Mouse (Mus musculus) olfactory bulb, adult 2 months (tissue): Measurements from ENCODE around the gene Mdn1. TPM values are rescaled to one million over a fixed set of nuclear protein-coding genes. Genes with fewer than 3 reads are reported as not detected.

Experiments
- H3K27ac ChIP-seq: fragments of 200-500 bp; 2 replicates; pipeline ENCODE4 v1.5.1; 2012; ENCODE audit warnings: low read depth, low read length; ENCODE audit not compliant: insufficient read depth
- H3K4me1 ChIP-seq: fragments of 200-500 bp; 2 replicates; pipeline ENCODE4 v1.6.1; 2012; ENCODE audit warnings: low read length; ENCODE audit not compliant: control insufficient read depth, insufficient read depth
- H3K4me3 ChIP-seq: fragments of 200-500 bp; 2 replicates; pipeline ENCODE4 v1.5.1; 2012; ENCODE audit warnings: mild to moderate bottlenecking, low read depth, low read length, moderate library complexity; ENCODE audit not compliant: insufficient read depth
- CTCF ChIP-seq: fragments of 200-500 bp; IDR thresholded peaks from 2 replicates; pipeline ENCODE4 v1.5.1; 2012; ENCODE audit warnings: low read depth, mild to moderate bottlenecking, low read length, moderate library complexity; ENCODE audit not compliant: insufficient read depth
- POLR2A ChIP-seq: fragments of 200-500 bp; IDR thresholded peaks from 2 replicates; pipeline ENCODE4 v1.6.1; 2012; ENCODE audit warnings: mild to moderate bottlenecking, low read depth, low read length, moderate library complexity; ENCODE audit not compliant: insufficient read depth
- WGBS: fragments of 180-500 bp; shearing (Covaris S2); methylation state at CpG from one replicate; pipeline ENCODE4 v1.1.7; 2018; 5-methylcytosine and 5-hydroxymethylcytosine counted together
- polyA plus RNA-seq: library from polyadenylated mRNA; stranded (reverse); fragments of >200 nt; gene quantifications from 2 replicates; pipeline ENCODE4 v1.2.4, GENCODE M21; 2012; ENCODE audit warnings: low replicate concordance; ENCODE audit not compliant: missing spikeins, insufficient read depth, insufficient read length

The Mdn1 gene
- polyA plus RNA-seq, 1 experiment, result 22.4 TPM

GRCm38 (mm10) chr4:32674025-32674424, 17.1 kb downstream of the Mdn1 start:
- TF ChIP-seq POLR2A, result no peak
- no peak for TF ChIP-seq CTCF
- Histone ChIP-seq H3K27ac (no peak overlapping the region), H3K4me1 (no peaks in the 10 kb centered on the region), H3K4me3 (no peak overlapping the region)
- 87% methylated on average over 2 of the region's 2 CpGs for WGBS

- H3K4me1 ChIP-seq, result no peaks in the 10 kb centered on the region
- H3K4me3 ChIP-seq, result no peak overlapping the region
- H3K27ac ChIP-seq, result no peak overlapping the region
- TF ChIP-seq POLR2A, result no peak
- TF ChIP-seq CTCF, result no peak
- 95% methylated on average over 3 of the region's 3 CpGs for whole genome bisulfite sequencing
These were observed 20.6 kb downstream of the Mdn1 start for GRCm38 (mm10) chr4:32677471-32677870.

- no peak for TF ChIP-seq POLR2A
- TF ChIP-seq CTCF, result no peak
- H3K4me1 ChIP-seq, result no peaks in the 10 kb centered on the region
- no peak overlapping the region for H3K4me3 ChIP-seq
- 79% methylated on average over 3 of the region's 3 CpGs for WGBS
- H3K27ac ChIP-seq, result no peak overlapping the region
These were observed 23.9 kb downstream of the Mdn1 start for GRCm38 (mm10) chr4:32680843-32681242.

- no peak for TF ChIP-seq POLR2A
- no peak for TF ChIP-seq CTCF
- Histone ChIP-seq H3K4me3 (no peak overlapping the region), H3K27ac (no peak overlapping the region), H3K4me1 (no peaks in the 10 kb centered on the region)
- WGBS, result 40% methylated on average over 4 of the region's 4 CpGs
These were observed 25.6 kb downstream of the Mdn1 start for GRCm38 (mm10) chr4:32682471-32682870.

DNA sequence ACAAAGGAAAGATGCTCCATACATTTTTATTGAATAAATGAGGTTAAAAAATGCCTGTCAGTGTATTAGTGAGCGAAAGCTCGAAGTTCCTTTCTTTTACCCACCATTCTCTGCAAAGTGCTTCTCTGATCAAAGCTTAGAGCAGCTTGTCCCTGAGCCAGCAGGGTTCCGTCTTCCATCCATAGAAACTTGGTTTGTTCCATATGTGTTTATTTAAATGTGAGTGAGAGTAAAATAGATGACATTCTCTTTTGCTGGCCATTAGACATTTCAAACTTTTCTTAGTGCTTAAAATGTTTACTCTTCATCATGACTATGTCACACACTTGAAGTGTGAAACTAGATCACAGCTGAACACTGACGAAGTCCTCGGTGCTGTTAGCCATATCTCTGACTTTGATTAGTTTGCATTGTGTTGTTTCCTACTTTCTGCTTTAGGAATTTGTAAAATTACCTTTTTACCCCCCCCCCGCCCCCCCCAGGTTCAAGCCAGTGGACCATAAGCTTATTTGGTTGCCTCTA, 26.2 kb downstream of the Mdn1 start:
- no peak for TF ChIP-seq POLR2A
- TF ChIP-seq CTCF, result no peak
- Histone ChIP-seq H3K4me1 (no peaks in the 10 kb centered on the region), H3K4me3 (no peak overlapping the region), H3K27ac (no peak overlapping the region)
- 86% methylated on average over 6 of the region's 6 CpGs for WGBS

DNA sequence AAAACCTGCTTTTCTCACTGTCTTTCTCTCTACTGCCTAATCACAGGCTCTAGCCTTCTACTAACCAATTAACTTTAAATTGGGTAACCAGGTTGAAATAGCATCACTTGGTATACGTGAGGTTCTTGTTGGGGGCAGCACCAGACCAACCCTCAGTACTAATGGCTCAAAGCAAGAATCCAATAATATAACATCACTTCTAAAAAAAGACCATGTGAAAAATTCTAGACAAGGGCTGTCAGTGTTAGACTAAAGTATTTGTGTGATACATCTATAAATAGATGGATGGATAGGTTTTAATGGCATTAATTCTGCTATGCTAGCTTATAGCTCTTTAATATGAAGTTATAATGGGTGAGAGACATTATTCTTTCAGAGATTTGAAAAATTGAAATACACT, 60.8 kb downstream of the Mdn1 start:
- TF ChIP-seq CTCF (no peak), POLR2A (no peak)
- Histone ChIP-seq H3K27ac (no peak overlapping the region), H3K4me1 (no peaks in the 10 kb centered on the region), H3K4me3 (no peak overlapping the region)
- 65% methylated on average over 1 of the region's 1 CpGs for WGBS

GRCm38 (mm10) chr4:32745394-32745793, 88.5 kb downstream of the Mdn1 start:
- Histone ChIP-seq H3K4me3 (no peak overlapping the region), H3K4me1 (no peaks in the 10 kb centered on the region), H3K27ac (no peak overlapping the region)
- TF ChIP-seq CTCF (no peak), POLR2A (no peak)
- WGBS, result 85% methylated on average over 6 of the region's 6 CpGs

DNA sequence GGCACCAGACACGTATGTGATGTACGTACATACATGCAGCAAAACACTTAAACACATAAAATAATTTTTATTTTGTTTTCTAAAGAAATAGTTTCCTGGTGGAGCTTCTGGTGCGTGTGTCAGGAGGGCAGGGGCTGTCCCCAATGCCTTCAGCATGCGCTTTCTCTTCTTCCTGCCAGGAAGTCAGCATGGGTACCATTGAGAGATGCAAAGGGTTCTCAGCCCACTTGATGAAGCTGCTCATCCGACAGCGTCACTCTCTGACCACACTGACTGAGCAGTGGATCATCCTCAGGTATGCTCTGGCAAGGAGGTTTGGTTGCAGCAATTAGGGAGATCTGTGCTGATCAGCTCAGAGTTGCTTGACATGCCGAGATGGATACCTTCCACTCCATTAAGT, 91.5 kb downstream of the Mdn1 start:
- TF ChIP-seq CTCF (no peak), POLR2A (no peak)
- Histone ChIP-seq H3K4me3 (no peak overlapping the region), H3K4me1 (no peaks in the 10 kb centered on the region), H3K27ac (no peak overlapping the region)
- 84% methylated on average over 7 of the region's 7 CpGs for WGBS

DNA sequence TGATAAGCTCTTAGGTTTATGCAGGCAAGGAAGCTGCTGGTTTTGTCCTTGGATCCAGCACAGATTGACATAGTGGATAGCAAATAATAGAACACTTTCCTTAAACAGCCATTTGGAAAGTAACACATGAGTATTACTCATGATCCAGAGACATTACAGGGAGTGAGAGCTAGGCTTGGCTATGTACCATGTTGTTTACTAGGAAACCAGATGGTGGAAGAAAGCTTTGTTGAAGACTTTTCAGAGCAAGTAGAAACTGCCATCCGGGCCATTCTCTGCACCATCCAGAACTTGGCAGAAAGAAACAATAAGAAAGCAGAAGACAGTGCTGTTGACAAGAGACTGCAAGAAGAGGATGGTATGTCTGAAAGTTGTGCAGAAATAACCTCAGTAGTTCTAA, 93.8 kb downstream of the Mdn1 start:
- TF ChIP-seq POLR2A (no peak), CTCF (no peak)
- Histone ChIP-seq H3K4me3 (no peak overlapping the region), H3K4me1 (no peaks in the 10 kb centered on the region), H3K27ac (no peak overlapping the region)
- 72% methylated on average over 1 of the region's 1 CpGs for WGBS

DNA sequence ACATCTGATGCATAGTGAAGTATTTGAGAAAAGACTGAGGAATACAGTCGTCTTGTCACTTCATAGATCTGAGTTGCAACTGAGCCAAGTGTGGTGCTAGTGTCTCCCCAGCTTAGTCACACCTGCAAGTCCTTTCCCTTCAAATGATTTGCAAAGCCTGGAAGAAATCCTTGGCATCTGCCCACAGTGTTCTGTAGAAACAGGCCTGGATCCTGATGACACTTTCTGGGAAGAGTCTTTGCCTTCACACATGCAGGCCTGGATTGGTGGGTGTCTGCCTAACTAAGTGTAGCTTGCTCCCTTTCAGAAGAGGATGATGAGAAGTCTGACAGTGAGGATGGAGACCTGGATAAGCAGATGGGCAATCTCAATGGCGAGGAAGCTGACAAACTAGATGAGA, 100.5 kb downstream of the Mdn1 start:
- Histone ChIP-seq H3K27ac (no peak overlapping the region), H3K4me3 (no peak overlapping the region), H3K4me1 (no peaks in the 10 kb centered on the region)
- TF ChIP-seq POLR2A (no peak), CTCF (no peak)
- WGBS, result 84% methylated on average over 2 of the region's 2 CpGs
